Mouse (Mus musculus): ENCODE data around the gene Cdv3. TPM values are rescaled to one million over a fixed set of nuclear protein-coding genes. Genes with fewer than 3 reads are reported as not detected.
"Not testable (repeated sequence)": the region's sequence is repeated elsewhere in the genome, so short reads cannot be mapped to it uniquely, and the experiment has no call there.

Gene Cdv3
- polyA plus RNA-seq, 1 experiment from 2014 or later, result 123 TPM

- ATAC-seq (ENCODE audit: insufficient number of reproducible peaks, low FRiP score, low TSS enrichment, low read depth) (no peak), DNase-seq (ENCODE audit: low spot score) (peak; percentile 55)
- Histone ChIP-seq H3K27me3 (ENCODE audit: control insufficient read depth, insufficient read depth, low read length) (no peaks in the 10 kb centered on the region), H3K4me1 (ENCODE audit: control insufficient read depth, insufficient read depth, low read length) (peaks cover 8% of the 10 kb centered on the region; the same call in 1 of the 2 replicates), H3K4me2 (ENCODE audit: low read depth, severe bottlenecking) (peak overlapping the region; percentile 80), H3K9me3 (ENCODE audit: control insufficient read depth, low read length) (no peaks in the 10 kb centered on the region), H3K36me3 (ENCODE audit: control insufficient read depth, insufficient read depth, low read length) (peaks cover 7% of the 10 kb centered on the region; the same call in 1 of the 2 replicates), H3K9ac (ENCODE audit: low read length) (peak overlapping the region; percentile 95), H3K27ac (replicated peaks; ENCODE audit: low read depth, low read length) (no peak overlapping the region; the same call in 1 of the 2 replicates), H3K4me3 (ENCODE audit: low read depth, low read length) (peak overlapping the region; percentile 90)
- WGBS, result 1% methylated on average over 21 of the region's 21 CpGs
Measured at GRCm38 (mm10) chr9:103363730-103364417, 1.8 kb downstream of the Cdv3 start.

GRCm38 (mm10) chr9:103363088-103363487 lies 2.6 kb downstream of the Cdv3 start:
- no peak for ATAC-seq (ENCODE audit: insufficient number of reproducible peaks, low FRiP score, low TSS enrichment, low read depth)
- peaks cover 8% of the 10 kb centered on the region; the same call in 1 of the 2 replicates for H3K4me1 ChIP-seq (ENCODE audit: control insufficient read depth, insufficient read depth, low read length)
- WGBS, result 66% methylated on average over 6 of the region's 6 CpGs
- H3K27me3 ChIP-seq (ENCODE audit: control insufficient read depth, insufficient read depth, low read length), result no peaks in the 10 kb centered on the region
- DNase-seq (ENCODE audit: low spot score), result no peak
- H3K36me3 ChIP-seq (ENCODE audit: control insufficient read depth, insufficient read depth, low read length), result peaks cover 9% of the 10 kb centered on the region; the same call in 1 of the 2 replicates
- no peaks in the 10 kb centered on the region for H3K9me3 ChIP-seq (ENCODE audit: control insufficient read depth, low read length)
- peak overlapping the region; percentile 80; the same call in 1 of the 2 replicates for H3K4me2 ChIP-seq (ENCODE audit: low read depth, severe bottlenecking)
- no peak overlapping the region for H3K27ac ChIP-seq (replicated peaks; ENCODE audit: low read depth, low read length)
- H3K4me3 ChIP-seq (ENCODE audit: low read depth, low read length), result no peak overlapping the region
- H3K9ac ChIP-seq (ENCODE audit: low read length), result no peak overlapping the region

- 89% methylated on average over 2 of the region's 2 CpGs for WGBS
- H3K9ac ChIP-seq (ENCODE audit: low read length), result no peak overlapping the region
- no peaks in the 10 kb centered on the region for H3K9me3 ChIP-seq (ENCODE audit: control insufficient read depth, low read length)
- peaks cover 16% of the 10 kb centered on the region; the same call in 1 of the 2 replicates for H3K36me3 ChIP-seq (ENCODE audit: control insufficient read depth, insufficient read depth, low read length)
- no peak overlapping the region for H3K27ac ChIP-seq (replicated peaks; ENCODE audit: low read depth, low read length)
- H3K4me1 ChIP-seq (ENCODE audit: control insufficient read depth, insufficient read depth, low read length), result 0 out of 2 replicates have a peak, but pooled peaks cover 2% of the 10 kb centered on the region
- H3K4me3 ChIP-seq (ENCODE audit: low read depth, low read length), result no peak overlapping the region
- DNase-seq (ENCODE audit: low spot score) (no peak), ATAC-seq (ENCODE audit: insufficient number of reproducible peaks, low FRiP score, low TSS enrichment, low read depth) (no peak)
- H3K4me2 ChIP-seq (ENCODE audit: low read depth, severe bottlenecking), result no peak overlapping the region
- no peaks in the 10 kb centered on the region for H3K27me3 ChIP-seq (ENCODE audit: control insufficient read depth, insufficient read depth, low read length)
Measured at GRCm38 (mm10) chr9:103360642-103361041, 5.0 kb downstream of the Cdv3 start.

- Histone ChIP-seq H3K4me2 (ENCODE audit: low read depth, severe bottlenecking) (no peak overlapping the region), H3K9me3 (ENCODE audit: control insufficient read depth, low read length) (no peaks in the 10 kb centered on the region), H3K36me3 (ENCODE audit: control insufficient read depth, insufficient read depth, low read length) (peaks cover 16% of the 10 kb centered on the region; the same call in 1 of the 2 replicates), H3K27me3 (ENCODE audit: control insufficient read depth, insufficient read depth, low read length) (no peaks in the 10 kb centered on the region), H3K27ac (replicated peaks; ENCODE audit: low read depth, low read length) (no peak overlapping the region), H3K4me1 (ENCODE audit: control insufficient read depth, insufficient read depth, low read length) (0 out of 2 replicates have a peak, but pooled peaks cover 2% of the 10 kb centered on the region), H3K9ac (ENCODE audit: low read length) (no peak overlapping the region), H3K4me3 (ENCODE audit: low read depth, low read length) (no peak overlapping the region)
- 90% methylated on average over 4 of the region's 4 CpGs for WGBS
- ATAC-seq (ENCODE audit: insufficient number of reproducible peaks, low FRiP score, low TSS enrichment, low read depth) (no peak), DNase-seq (ENCODE audit: low spot score) (no peak)
Measured at GRCm38 (mm10) chr9:103358545-103358944, 7.1 kb downstream of the Cdv3 start.

GRCm38 (mm10) chr9:103357893-103358292 lies 7.7 kb downstream of the Cdv3 start:
- Histone ChIP-seq H3K9me3 (ENCODE audit: control insufficient read depth, low read length) (no peaks in the 10 kb centered on the region), H3K4me3 (ENCODE audit: low read depth, low read length) (no peak overlapping the region), H3K9ac (ENCODE audit: low read length) (no peak overlapping the region), H3K27me3 (ENCODE audit: control insufficient read depth, insufficient read depth, low read length) (no peaks in the 10 kb centered on the region), H3K27ac (replicated peaks; ENCODE audit: low read depth, low read length) (no peak overlapping the region), H3K36me3 (ENCODE audit: control insufficient read depth, insufficient read depth, low read length) (peaks cover 16% of the 10 kb centered on the region; the same call in 1 of the 2 replicates), H3K4me2 (ENCODE audit: low read depth, severe bottlenecking) (no peak overlapping the region), H3K4me1 (ENCODE audit: control insufficient read depth, insufficient read depth, low read length) (no peaks in the 10 kb centered on the region)
- DNase-seq (ENCODE audit: low spot score), result no peak
- ATAC-seq (ENCODE audit: insufficient number of reproducible peaks, low FRiP score, low TSS enrichment, low read depth), result no peak

GRCm38 (mm10) chr9:103353500-103354260 lies 12.0 kb downstream of the Cdv3 start:
- 83% methylated on average over 5 of the region's 7 CpGs for WGBS
- ATAC-seq (ENCODE audit: insufficient number of reproducible peaks, low FRiP score, low TSS enrichment, low read depth), result not testable (repeated sequence)
- H3K36me3 ChIP-seq (ENCODE audit: control insufficient read depth, insufficient read depth, low read length), result peaks cover 15% of the 10 kb centered on the region; the same call in 1 of the 2 replicates

GRCm38 (mm10) chr9:103348791-103349190 lies 16.8 kb downstream of the Cdv3 start:
- H3K36me3 ChIP-seq (ENCODE audit: control insufficient read depth, insufficient read depth, low read length), result peaks cover 10% of the 10 kb centered on the region
- H3K27ac ChIP-seq (replicated peaks; ENCODE audit: low read depth, low read length), result no peak overlapping the region
- H3K9me3 ChIP-seq (ENCODE audit: control insufficient read depth, low read length), result no peaks in the 10 kb centered on the region
- no peak overlapping the region for H3K4me3 ChIP-seq (ENCODE audit: low read depth, low read length)
- H3K27me3 ChIP-seq (ENCODE audit: control insufficient read depth, insufficient read depth, low read length), result no peaks in the 10 kb centered on the region
- no peaks in the 10 kb centered on the region for H3K4me1 ChIP-seq (ENCODE audit: control insufficient read depth, insufficient read depth, low read length)
- no peak overlapping the region for H3K4me2 ChIP-seq (ENCODE audit: low read depth, severe bottlenecking)
- H3K9ac ChIP-seq (ENCODE audit: low read length), result no peak overlapping the region
- DNase-seq (ENCODE audit: low spot score) (no peak), ATAC-seq (ENCODE audit: insufficient number of reproducible peaks, low FRiP score, low TSS enrichment, low read depth) (no peak)

More at GRCm38 (mm10) chr9:103353500-103354260, 12.0 kb downstream of the Cdv3 start:
- not testable (repeated sequence) for H3K4me1 ChIP-seq (ENCODE audit: control insufficient read depth, insufficient read depth, low read length); H3K4me2 ChIP-seq (ENCODE audit: low read depth, severe bottlenecking); H3K9ac ChIP-seq (ENCODE audit: low read length); H3K4me3 ChIP-seq (ENCODE audit: low read depth, low read length); H3K9me3 ChIP-seq (ENCODE audit: control insufficient read depth, low read length); H3K27me3 ChIP-seq (ENCODE audit: control insufficient read depth, insufficient read depth, low read length); DNase-seq (ENCODE audit: low spot score); H3K27ac ChIP-seq (replicated peaks; ENCODE audit: low read depth, low read length)

GRCm38 (mm10) chr9:103347996-103348490 lies 17.6 kb downstream of the Cdv3 start:
- Histone ChIP-seq H3K27ac (replicated peaks; ENCODE audit: low read depth, low read length) (no peak overlapping the region), H3K9ac (ENCODE audit: low read length) (no peak overlapping the region), H3K36me3 (ENCODE audit: control insufficient read depth, insufficient read depth, low read length) (peaks cover 14% of the 10 kb centered on the region), H3K27me3 (ENCODE audit: control insufficient read depth, insufficient read depth, low read length) (no peaks in the 10 kb centered on the region), H3K4me1 (ENCODE audit: control insufficient read depth, insufficient read depth, low read length) (no peaks in the 10 kb centered on the region), H3K4me2 (ENCODE audit: low read depth, severe bottlenecking) (no peak overlapping the region), H3K9me3 (ENCODE audit: control insufficient read depth, low read length) (no peaks in the 10 kb centered on the region), H3K4me3 (ENCODE audit: low read depth, low read length) (no peak overlapping the region)
- WGBS, result 86% methylated on average over 1 of the region's 1 CpGs
- no peak for DNase-seq (ENCODE audit: low spot score)
- ATAC-seq (ENCODE audit: insufficient number of reproducible peaks, low FRiP score, low TSS enrichment, low read depth), result no peak
